Mouse (Mus musculus) heart, adult 2 months (tissue): ENCODE data around the gene Gm28036. TPM values are rescaled to one million over a fixed set of nuclear protein-coding genes. Genes with fewer than 3 reads are reported as not detected.

Source experiments
- DNase-seq, 2 experiments: peaks; one replicate each; pipeline ENCODE4 v3.0.0; 2021
- H3K27ac ChIP-seq: fragments of 200-600 bp; 2 replicates; pipeline ENCODE4 v1.8.1; 2022
- H3K27me3 ChIP-seq: fragments of 200-500 bp; 2 replicates; pipeline ENCODE4 v1.6.1; 2012; ENCODE audit warnings: mild to moderate bottlenecking, low read length, inconsistent platforms, mixed read lengths; ENCODE audit not compliant: control insufficient read depth, insufficient read depth
- H3K36me3 ChIP-seq: fragments of 200-500 bp; 2 replicates; pipeline ENCODE4 v1.6.1; 2012; ENCODE audit warnings: low read length, inconsistent platforms; ENCODE audit not compliant: control insufficient read depth, insufficient read depth
- H3K4me1 ChIP-seq: fragments of 200-500 bp; 2 replicates; pipeline ENCODE4 v1.6.1; 2011; ENCODE audit warnings: low read length; ENCODE audit not compliant: control insufficient read depth, insufficient read depth
- H3K4me3 ChIP-seq: fragments of 200-600 bp; 2 replicates; pipeline ENCODE4 v1.8.1; 2022
- H3K79me2 ChIP-seq: fragments of 200-500 bp; replicated peaks from 2 replicates; pipeline ENCODE4 v1.6.1; 2012; ENCODE audit warnings: mild to moderate bottlenecking, inconsistent platforms, low read length, moderate library complexity, mixed read lengths; ENCODE audit not compliant: control insufficient read depth, insufficient read depth
- H3K9ac ChIP-seq: fragments of 200-500 bp; 2 replicates; pipeline ENCODE4 v1.6.1; 2012; ENCODE audit warnings: low read depth, mild to moderate bottlenecking, control low read depth, inconsistent platforms, low read length, mixed read lengths
- CTCF ChIP-seq: fragments of 200-600 bp; IDR thresholded peaks from 2 replicates; pipeline ENCODE4 v1.8.1; 2022; ENCODE audit warnings: antibody characterized with exemption, mild to moderate bottlenecking, moderate library complexity
- EP300 ChIP-seq: fragments of 200-500 bp; IDR thresholded peaks from 2 replicates; pipeline ENCODE4 v1.6.1; 2011; ENCODE audit warnings: low read depth, low read length, control low read depth; ENCODE audit not compliant: insufficient read depth
- POLR2A ChIP-seq: fragments of 200-500 bp; IDR thresholded peaks from 2 replicates; pipeline ENCODE4 v1.6.1; 2011; ENCODE audit warnings: mild to moderate bottlenecking, low read depth, low read length, control low read depth; ENCODE audit not compliant: insufficient read depth
- WGBS: fragments of 180-500 bp; shearing (Covaris S2); methylation state at CpG from one replicate; pipeline ENCODE4 v1.1.7; 2018; 5-methylcytosine and 5-hydroxymethylcytosine counted together
- intact Hi-C: fragments of 180-260 bp; cut with DNase I; formaldehyde crosslinking; loops from one replicate; pipeline ENCODE4 v1.15.1; 2025
- polyA plus RNA-seq: library from polyadenylated mRNA; depleted of rRNA; stranded (reverse); fragments of >200 nt; gene quantifications from 2 replicates; pipeline ENCODE4 v1.2.3, GENCODE M21; 2012
- total RNA-seq, 2 experiments: library from RNA; stranded (reverse); gene quantifications; 2 replicates each; pipeline ENCODE4 v1.2.3; 2021

Gm28036 gene
- total and polyA plus RNA-seq, 3 experiments = 3.4 to 13.5 (median 11.9) TPM

- intact Hi-C loops = no loop called here
- Histone ChIP-seq H3K4me3 (no peak overlapping the region), H3K79me2 (no peaks in the 10 kb centered on the region), H3K9ac (no peak overlapping the region), H3K27me3 (no peaks in the 10 kb centered on the region), H3K4me1 (no peaks in the 10 kb centered on the region; the same call in 1 of the 2 replicates), H3K27ac (no peak overlapping the region; the same call in 1 of the 2 replicates), H3K36me3 (no peaks in the 10 kb centered on the region)
- no peak for DNase-seq
- TF ChIP-seq CTCF = no peak
- TF ChIP-seq EP300 = no peak
- no peak for TF ChIP-seq POLR2A
- WGBS = 32% methylated on average over 4 of the region's 4 CpGs
These were observed 47.2 kb downstream of the Gm28036 start for GRCm38 (mm10) chr2:156079674-156080073.

DNA sequence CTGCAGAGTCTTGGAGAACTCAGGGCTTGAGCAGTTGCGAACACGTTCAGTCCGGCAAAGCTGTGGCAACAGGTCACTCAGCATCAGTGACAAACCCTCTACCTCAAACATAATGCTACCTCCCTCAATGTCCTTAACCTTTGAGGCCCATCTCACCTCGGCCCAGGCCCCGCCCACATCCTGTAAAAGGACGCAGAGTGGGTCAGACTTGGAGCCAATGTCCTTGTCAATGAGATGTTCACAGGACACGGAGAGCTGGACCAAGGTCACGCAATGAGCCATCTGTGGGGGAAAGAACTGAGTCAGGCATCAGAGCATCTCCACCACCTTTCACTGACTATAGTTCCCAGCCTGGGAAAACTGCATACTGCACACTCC, 47.7 kb downstream of the Gm28036 start:
- WGBS = 74% methylated on average over 8 of the region's 8 CpGs
- Histone ChIP-seq H3K4me1 (no peaks in the 10 kb centered on the region; the same call in 1 of the 2 replicates), H3K9ac (no peak overlapping the region), H3K27ac (no peak overlapping the region), H3K79me2 (no peaks in the 10 kb centered on the region), H3K4me3 (no peak overlapping the region), H3K27me3 (no peaks in the 10 kb centered on the region), H3K36me3 (no peaks in the 10 kb centered on the region)
- intact Hi-C loops = no loop called here
- DNase-seq = no peak
- no peak for TF ChIP-seq POLR2A
- TF ChIP-seq EP300 = no peak
- no peak for TF ChIP-seq CTCF

- H3K27me3 ChIP-seq = no peaks in the 10 kb centered on the region
- H3K79me2 ChIP-seq = no peaks in the 10 kb centered on the region
- no peak overlapping the region for H3K4me3 ChIP-seq
- intact Hi-C loops = no loop called here
- WGBS = 87% methylated on average over 16 of the region's 16 CpGs
- no peak for DNase-seq
- no peak overlapping the region for H3K9ac ChIP-seq
- no peaks in the 10 kb centered on the region for H3K36me3 ChIP-seq
- no peaks in the 10 kb centered on the region; the same call in 1 of the 2 replicates for H3K4me1 ChIP-seq
- H3K27ac ChIP-seq = no peak overlapping the region
- TF ChIP-seq CTCF (no peak), EP300 (no peak), POLR2A (no peak)
These were observed 48.3 kb downstream of the Gm28036 start for GRCm38 (mm10) chr2:156078421-156079182.

DNA sequence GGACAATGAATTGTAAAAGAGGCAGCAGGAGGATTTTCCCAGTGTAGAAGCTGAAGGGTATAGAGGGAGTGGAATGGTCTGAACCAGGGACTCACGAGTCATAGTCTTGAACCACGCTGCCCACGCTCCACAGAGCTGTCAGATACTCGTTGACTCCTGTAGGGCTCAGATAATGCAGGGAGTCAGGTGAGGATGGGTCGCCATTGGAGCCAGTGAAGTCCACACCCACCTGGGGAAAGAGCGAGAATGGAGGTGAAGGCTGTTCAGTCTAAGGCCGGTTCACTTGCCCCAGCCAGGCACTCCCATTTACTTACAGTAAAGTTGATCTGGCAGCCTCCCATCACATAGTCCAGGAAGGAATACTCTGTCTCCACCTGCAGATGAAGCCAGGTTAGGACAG, 49.4 kb downstream of the Gm28036 start:
- WGBS = 94% methylated on average over 7 of the region's 7 CpGs
- DNase-seq = no peak
- no peaks in the 10 kb centered on the region for H3K36me3 ChIP-seq

DNA sequence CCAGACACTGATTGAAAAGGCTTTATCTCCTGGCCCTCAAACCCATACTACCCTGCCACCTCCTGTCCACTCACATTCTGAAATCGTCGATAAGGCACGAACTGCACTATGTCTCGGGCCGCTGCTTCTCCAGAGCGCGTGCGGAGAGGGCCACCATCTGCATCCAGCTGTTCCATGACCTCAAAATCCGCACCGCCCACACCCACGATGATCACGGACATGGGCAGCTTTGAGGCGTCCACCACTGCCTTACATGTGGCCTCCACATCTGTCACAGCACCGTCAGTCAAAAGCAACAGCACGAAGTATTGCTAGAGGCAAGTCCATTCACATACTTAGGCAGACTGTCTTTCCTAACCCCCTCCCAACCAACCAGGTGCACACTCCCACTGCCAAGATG, 53.2 kb downstream of the Gm28036 start:
- H3K36me3 ChIP-seq = no peaks in the 10 kb centered on the region
- no peaks in the 10 kb centered on the region for H3K4me1 ChIP-seq
- H3K79me2 ChIP-seq = no peaks in the 10 kb centered on the region
- intact Hi-C loops = no loop called here
- H3K4me3 ChIP-seq = no peak overlapping the region
- TF ChIP-seq EP300 (no peak), POLR2A (no peak), CTCF (no peak)
- no peak overlapping the region for H3K9ac ChIP-seq
- no peak overlapping the region for H3K27ac ChIP-seq
- DNase-seq = peak; percentile 46 to 49
- H3K27me3 ChIP-seq = no peaks in the 10 kb centered on the region
- WGBS = 89% methylated on average over 15 of the region's 15 CpGs

More for the DNA sequence above, 49.4 kb downstream of the Gm28036 start:
- Histone ChIP-seq H3K4me3 (no peak overlapping the region), H3K4me1 (no peaks in the 10 kb centered on the region), H3K9ac (no peak overlapping the region), H3K79me2 (no peaks in the 10 kb centered on the region), H3K27ac (no peak overlapping the region), H3K27me3 (no peaks in the 10 kb centered on the region)
- TF ChIP-seq CTCF (no peak), EP300 (no peak), POLR2A (no peak)
- intact Hi-C loops = no loop called here

DNA sequence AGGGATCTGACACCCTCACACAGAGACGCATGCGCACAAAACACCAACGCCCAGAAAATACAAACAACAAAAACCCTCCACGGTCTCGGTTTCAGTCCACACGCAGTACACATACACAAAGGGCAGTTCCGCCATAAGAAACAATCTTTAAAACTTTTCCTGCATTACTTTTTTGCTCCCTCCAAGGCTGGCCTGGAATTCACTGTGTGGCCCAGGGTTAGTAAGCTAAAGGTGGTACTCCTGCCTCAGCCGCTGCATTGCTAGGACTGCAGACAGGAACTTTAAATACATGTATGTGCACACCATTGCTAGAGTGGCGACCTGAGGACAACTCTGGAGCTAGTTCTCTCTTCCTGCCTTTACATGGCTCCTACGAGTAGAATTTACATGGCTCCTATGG, 55.7 kb downstream of the Gm28036 start:
- no peak for TF ChIP-seq EP300
- no peak for TF ChIP-seq POLR2A
- TF ChIP-seq CTCF = no peak

More for the DNA sequence above, 55.7 kb downstream of the Gm28036 start:
- WGBS = 95% methylated on average over 10 of the region's 10 CpGs
- H3K27ac ChIP-seq = no peak overlapping the region
- H3K4me3 ChIP-seq = no peak overlapping the region
- no peaks in the 10 kb centered on the region for H3K79me2 ChIP-seq
- DNase-seq = no peak
- no peaks in the 10 kb centered on the region for H3K4me1 ChIP-seq
- H3K36me3 ChIP-seq = no peaks in the 10 kb centered on the region
- H3K27me3 ChIP-seq = no peaks in the 10 kb centered on the region
- intact Hi-C loops = no loop called here
- H3K9ac ChIP-seq = no peak overlapping the region
